Mouse (Mus musculus) intestine, embryonic 15.5 days (tissue): ENCODE results near the gene Smarcd2. TPM values are rescaled to one million over a fixed set of nuclear protein-coding genes. Genes with fewer than 3 reads are reported as not detected.
A peak's percentile ranks its signal among the peaks of the same experiment; 100 is the strongest.
"Not testable (repeated sequence)": the region's sequence is repeated elsewhere in the genome, so short reads cannot be mapped to it uniquely, and the experiment has no call there.

Source experiments
- ATAC-seq: fragments of 200-750 bp; cut with Nextera tagmentation; 2 replicates; pipeline ENCODE4 v1.8.0; 2017; ENCODE audit warnings: moderate TSS enrichment, moderate library complexity
- H3K27ac ChIP-seq: fragments of 300-500 bp; sonication (generic); 2 replicates; pipeline ENCODE4 v1.5.1; 2015; ENCODE audit warnings: mild to moderate bottlenecking, inconsistent platforms
- H3K27me3 ChIP-seq: fragments of 300-500 bp; sonication (generic); replicated peaks from 2 replicates; pipeline ENCODE4 v1.6.1; 2015; ENCODE audit warnings: inconsistent platforms
- H3K36me3 ChIP-seq: fragments of 300-500 bp; sonication (generic); 2 replicates; pipeline ENCODE4 v1.6.1; 2015; ENCODE audit warnings: inconsistent platforms
- H3K4me1 ChIP-seq: fragments of 300-500 bp; sonication (generic); replicated peaks from 2 replicates; pipeline ENCODE4 v1.6.1; 2015; ENCODE audit warnings: inconsistent platforms
- H3K4me2 ChIP-seq: fragments of 300-500 bp; sonication (generic); replicated peaks from 2 replicates; pipeline ENCODE4 v1.6.1; 2015; ENCODE audit warnings: mild to moderate bottlenecking, inconsistent platforms
- H3K4me3 ChIP-seq: fragments of 300-500 bp; sonication (generic); replicated peaks from 2 replicates; pipeline ENCODE4 v1.5.1; 2015; ENCODE audit warnings: inconsistent platforms
- H3K9ac ChIP-seq: fragments of 300-500 bp; sonication (generic); 2 replicates; pipeline ENCODE4 v1.6.1; 2015; ENCODE audit warnings: inconsistent platforms
- H3K9me3 ChIP-seq: fragments of 300-500 bp; sonication (generic); 2 replicates; pipeline ENCODE4 v1.6.1; 2016; ENCODE audit warnings: inconsistent platforms
- WGBS: fragments of 180-500 bp; shearing (Covaris S2); methylation state at CpG from one replicate; pipeline ENCODE4 v1.1.7; 2015; 5-methylcytosine and 5-hydroxymethylcytosine counted together
- polyA plus RNA-seq: library from polyadenylated mRNA; unstranded; fragments of >200 nt; fragmentation: Nextera tagmentation; extraction: Ambion mirVana; gene quantifications from 2 replicates; pipeline ENCODE4 v1.2.1, GENCODE M21; 2015

Smarcd2 gene
- polyA plus RNA-seq, 1 experiment from 2014 or later, result 60.6 TPM

- no peak overlapping the region for H3K4me2 ChIP-seq
- H3K4me3 ChIP-seq, result no peak overlapping the region
- no peaks in the 10 kb centered on the region for H3K27me3 ChIP-seq
- H3K27ac ChIP-seq, result no peak overlapping the region
- ATAC-seq, result no peak
- no peaks in the 10 kb centered on the region for H3K9me3 ChIP-seq
- 82% methylated on average over 14 of the region's 14 CpGs for WGBS
- H3K4me1 ChIP-seq, result peaks cover 12% of the 10 kb centered on the region
- H3K36me3 ChIP-seq, result peaks cover 50% of the 10 kb centered on the region
- no peak overlapping the region for H3K9ac ChIP-seq
Measured at GRCm38 (mm10) chr11:106260826-106261450, 11.8 kb downstream of the Smarcd2 start.

GRCm38 (mm10) chr11:106256775-106257174, 16.0 kb downstream of the Smarcd2 start:
- no peak for ATAC-seq
- Histone ChIP-seq H3K27ac (no peak overlapping the region), H3K4me2 (peak overlapping the region; percentile 82), H3K4me3 (peak overlapping the region; percentile 88), H3K9me3 (no peaks in the 10 kb centered on the region), H3K36me3 (peaks cover 29% of the 10 kb centered on the region), H3K4me1 (peaks cover 20% of the 10 kb centered on the region), H3K27me3 (no peaks in the 10 kb centered on the region), H3K9ac (peak overlapping the region; percentile 85; the same call in 1 of the 2 replicates)
- 58% methylated on average over 5 of the region's 5 CpGs for WGBS

- Histone ChIP-seq H3K27me3 (no peaks in the 10 kb centered on the region), H3K27ac (peak within 1 kb of the TSS; percentile 79), H3K9ac (peak within 1 kb of the TSS; percentile 85), H3K36me3 (peaks cover 28% of the 10 kb centered on the region), H3K4me2 (peak within 1 kb of the TSS; percentile 82), H3K9me3 (no peaks in the 10 kb centered on the region), H3K4me1 (peaks cover 20% of the 10 kb centered on the region), H3K4me3 (peak within 1 kb of the TSS; percentile 88)
- under 1% methylated on average over 42 of the region's 42 CpGs for WGBS
- peak; percentile 99 for ATAC-seq
Measured at GRCm38 (mm10) chr11:106255685-106256451, 16.9 kb downstream of the Smarcd2 start, which contains the start of the genes Ftsj3 and Psmc5. Gene Ftsj3, minus strand, starts transcription at chr11:106256079. Gene Psmc5, plus strand, starts transcription at chr11:106256154.

GRCm38 (mm10) chr11:106255174-106255573, 17.6 kb downstream of the Smarcd2 start:
- Histone ChIP-seq H3K27me3 (no peaks in the 10 kb centered on the region), H3K9me3 (no peaks in the 10 kb centered on the region), H3K4me2 (peak overlapping the region; percentile 82), H3K36me3 (peaks cover 35% of the 10 kb centered on the region), H3K4me1 (peaks cover 20% of the 10 kb centered on the region), H3K27ac (peak overlapping the region; percentile 41; the same call in 1 of the 2 replicates), H3K4me3 (peak overlapping the region; percentile 88), H3K9ac (peak overlapping the region; percentile 66)
- WGBS, result 2% methylated on average over 22 of the region's 22 CpGs
- peak; percentile 5; the same call in 1 of the 2 replicates for ATAC-seq

GRCm38 (mm10) chr11:106254767-106255166, 18.0 kb downstream of the Smarcd2 start:
- H3K4me3 ChIP-seq, result peak overlapping the region; percentile 88
- H3K27ac ChIP-seq, result no peak overlapping the region
- H3K4me2 ChIP-seq, result peak overlapping the region; percentile 82
- peaks cover 20% of the 10 kb centered on the region for H3K4me1 ChIP-seq
- ATAC-seq, result no peak
- H3K27me3 ChIP-seq, result no peaks in the 10 kb centered on the region
- peak overlapping the region; percentile 66 for H3K9ac ChIP-seq
- WGBS, result 15% methylated on average over 2 of the region's 2 CpGs
- peaks cover 39% of the 10 kb centered on the region for H3K36me3 ChIP-seq
- H3K9me3 ChIP-seq, result no peaks in the 10 kb centered on the region

GRCm38 (mm10) chr11:106249326-106249725, 23.4 kb downstream of the Smarcd2 start:
- no peak overlapping the region for H3K9ac ChIP-seq
- ATAC-seq, result no peak
- no peak overlapping the region for H3K27ac ChIP-seq
- no peak overlapping the region for H3K4me3 ChIP-seq
- 81% methylated on average over 7 of the region's 7 CpGs for WGBS
- H3K36me3 ChIP-seq, result peaks cover 73% of the 10 kb centered on the region
- H3K4me1 ChIP-seq, result no peaks in the 10 kb centered on the region
- H3K4me2 ChIP-seq, result no peak overlapping the region
- no peaks in the 10 kb centered on the region for H3K27me3 ChIP-seq
- no peaks in the 10 kb centered on the region for H3K9me3 ChIP-seq

- H3K36me3 ChIP-seq, result peaks cover 76% of the 10 kb centered on the region
- no peak overlapping the region for H3K27ac ChIP-seq
- WGBS, result 93% methylated on average over 1 of the region's 1 CpGs
- H3K4me1 ChIP-seq, result no peaks in the 10 kb centered on the region
- no peak overlapping the region for H3K4me2 ChIP-seq
- H3K4me3 ChIP-seq, result no peak overlapping the region
- no peak overlapping the region for H3K9ac ChIP-seq
- H3K9me3 ChIP-seq, result no peaks in the 10 kb centered on the region
- no peaks in the 10 kb centered on the region for H3K27me3 ChIP-seq
- ATAC-seq, result no peak
Measured at GRCm38 (mm10) chr11:106246834-106247233, 25.9 kb downstream of the Smarcd2 start.

- peaks cover 15% of the 10 kb centered on the region for H3K36me3 ChIP-seq
- H3K4me1 ChIP-seq, H3K27ac ChIP-seq, ATAC-seq, H3K4me3 ChIP-seq, H3K9me3 ChIP-seq, H3K27me3 ChIP-seq, H3K9ac ChIP-seq, H3K4me2 ChIP-seq: not testable (repeated sequence)
- WGBS, result 75% methylated on average over 8 of the region's 8 CpGs
Measured at GRCm38 (mm10) chr11:106233978-106234377, 38.8 kb downstream of the Smarcd2 start.

GRCm38 (mm10) chr11:106220603-106221002, 52.2 kb downstream of the Smarcd2 start:
- Histone ChIP-seq H3K4me1 (peaks cover 7% of the 10 kb centered on the region; the same call in 1 of the 2 replicates), H3K4me3 (no peak overlapping the region), H3K36me3 (peaks cover 5% of the 10 kb centered on the region; the same call in 1 of the 2 replicates), H3K4me2 (no peak overlapping the region), H3K9ac (no peak overlapping the region), H3K27me3 (no peaks in the 10 kb centered on the region), H3K9me3 (no peaks in the 10 kb centered on the region), H3K27ac (no peak overlapping the region)
- WGBS, result 80% methylated on average over 3 of the region's 3 CpGs
- ATAC-seq, result no peak

- peak; percentile 93 for ATAC-seq
- peak within 1 kb of the TSS; percentile 91 for H3K27ac ChIP-seq
- H3K4me2 ChIP-seq, result peak within 1 kb of the TSS; percentile 63
- H3K36me3 ChIP-seq, result peaks cover under 1% of the 10 kb centered on the region
- peaks cover 16% of the 10 kb centered on the region for H3K4me1 ChIP-seq
- WGBS, result under 1% methylated on average over 70 of the region's 70 CpGs
- peak within 1 kb of the TSS; percentile 86 for H3K4me3 ChIP-seq
- no peaks in the 10 kb centered on the region for H3K9me3 ChIP-seq
- H3K27me3 ChIP-seq, result no peaks in the 10 kb centered on the region
- H3K9ac ChIP-seq, result peak within 1 kb of the TSS; percentile 97
Measured at GRCm38 (mm10) chr11:106216730-106217490, 55.9 kb downstream of the Smarcd2 start, which contains the start of gene Ddx42. Gene Ddx42, plus strand, starts transcription at chr11:106216926.

- ATAC-seq, result peak; percentile 98
- peaks cover 7% of the 10 kb centered on the region for H3K36me3 ChIP-seq
- H3K9me3 ChIP-seq, result no peaks in the 10 kb centered on the region
- H3K27me3 ChIP-seq, result no peaks in the 10 kb centered on the region
- H3K4me2 ChIP-seq, result peak within 1 kb of the TSS; percentile 63
- WGBS, result under 1% methylated on average over 46 of the region's 46 CpGs
- H3K4me3 ChIP-seq, result peak within 1 kb of the TSS; percentile 86
- peaks cover 16% of the 10 kb centered on the region for H3K4me1 ChIP-seq
- peak within 1 kb of the TSS; percentile 91 for H3K27ac ChIP-seq
- H3K9ac ChIP-seq, result peak within 1 kb of the TSS; percentile 97
Measured at GRCm38 (mm10) chr11:106215927-106216729, 56.6 kb downstream of the Smarcd2 start, which contains the start of gene Ccdc47. Gene Ccdc47, minus strand, starts transcription at chr11:106216344.
